Mouse (Mus musculus) effector memory CD4-positive, alpha-beta T cell, adult 7 months (primary cell): ENCODE results near the gene Spon1. TPM values are rescaled to one million over a fixed set of nuclear protein-coding genes. Genes with fewer than 3 reads are reported as not detected.

Experiments
- polyA plus RNA-seq: library from polyadenylated mRNA; unstranded; fragments of 100-300 nt; shearing (Covaris generic); gene quantifications from one replicate; pipeline ENCODE4 v1.2.1, GENCODE M21; 2017

Spon1 gene
- polyA plus RNA-seq: 0.43 TPM

GRCm38 (mm10) chr7:113765667-113766497 is at the start of gene Spon1:
Spon1 (plus strand) TSS chr7:113765998.

